Mouse (Mus musculus): ENCODE measurements around the gene Grin2c.

- TF ChIP-seq CTCF (IDR thresholded peaks at IDR 0.05; ENCODE audit: low read depth): no peak
- TF ChIP-seq EP300 (IDR thresholded peaks at IDR 0.05; ENCODE audit: low read depth): no peak
Measured at GRCm38 (mm10) chr11:115282723-115283485, 15.9 kb upstream of the Grin2c start.

Measured in liver, postnatal 0 days (tissue).